Mouse (Mus musculus): Measurements from ENCODE around the gene Serpinf2.

Gene Serpinf2

GRCm38 (mm10) chr11:75460103-75460843 is 20.9 kb upstream of the Serpinf2 start:
- in situ Hi-C loops (cut with MboI; ENCODE audit: unreplicated experiment in 2 of 2) = no loop called here

DNA sequence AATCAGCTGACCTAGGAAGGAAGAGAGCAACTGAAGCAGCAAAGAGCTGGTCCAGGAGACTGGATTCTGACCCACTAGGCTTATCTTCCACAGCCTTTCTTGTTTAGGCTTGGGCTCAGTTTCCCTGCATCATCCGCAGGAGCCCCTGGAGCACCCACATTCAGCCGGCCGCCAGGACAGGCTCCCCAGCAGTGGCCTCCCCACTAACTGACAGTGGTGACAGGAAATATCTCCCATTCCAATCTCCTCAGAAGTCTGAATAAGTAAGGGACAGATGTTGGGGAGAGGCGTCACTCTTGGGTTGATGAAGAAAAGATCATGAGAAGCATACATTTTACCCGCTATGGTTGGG is 20.3 kb upstream of the Serpinf2 start:
- in situ Hi-C loops (cut with MboI; ENCODE audit: unreplicated experiment in 2 of 2) = loop anchor here in 1 of 2 experiments (5.0 kb wide), 3 partner anchors 47 to 113 kb away; no protein-coding TSS in a partner anchor

- in situ Hi-C loops (cut with MboI; ENCODE audit: unreplicated experiment in 2 of 2) = loop anchor here in 1 of 2 experiments (5.0 kb wide), 3 partner anchors 47 to 113 kb away; no protein-coding TSS in a partner anchor
Observed at GRCm38 (mm10) chr11:75459141-75459711, 19.8 kb upstream of the Serpinf2 start.

GRCm38 (mm10) chr11:75458628-75459041 is 19.2 kb upstream of the Serpinf2 start:
- in situ Hi-C loops (cut with MboI; ENCODE audit: unreplicated experiment in 2 of 2) = loop anchor here in 1 of 2 experiments (5.0 kb wide), 3 partner anchors 46 to 114 kb away; no protein-coding TSS in a partner anchor

- in situ Hi-C loops (cut with MboI; ENCODE audit: unreplicated experiment in 2 of 2) = loop anchor here in 1 of 2 experiments (5.0 kb wide), 3 partner anchors 46 to 114 kb away; no protein-coding TSS in a partner anchor
Observed at GRCm38 (mm10) chr11:75458169-75458568, 18.8 kb upstream of the Serpinf2 start.

DNA sequence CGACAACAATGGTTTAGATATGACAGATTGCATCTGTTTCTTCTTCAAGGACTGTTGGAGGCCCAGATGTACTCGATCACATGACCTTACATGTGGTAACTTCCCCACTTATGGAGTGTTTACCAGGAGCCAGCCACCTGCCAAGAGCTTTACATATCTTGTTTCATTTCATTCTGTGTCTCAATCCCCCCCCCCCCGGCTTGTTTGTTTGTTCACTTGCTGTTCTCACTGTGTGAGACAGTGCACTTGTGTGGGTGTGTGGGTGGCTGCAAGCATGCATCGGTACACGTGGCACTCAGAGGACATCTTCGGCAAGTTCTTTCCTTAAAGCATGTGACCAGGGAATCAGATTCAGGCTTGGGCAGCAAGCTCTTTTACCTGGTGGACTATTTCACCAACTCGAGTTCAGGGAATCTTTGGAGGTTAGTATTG is 17.1 kb upstream of the Serpinf2 start:
- in situ Hi-C loops (cut with MboI; ENCODE audit: unreplicated experiment in 2 of 2) = loop anchor here in 1 of 2 experiments (5.0 kb wide), 3 partner anchors 44 to 116 kb away; no protein-coding TSS in a partner anchor

- in situ Hi-C loops (cut with MboI; ENCODE audit: unreplicated experiment in 2 of 2) = loop anchor here in 1 of 2 experiments (5.0 kb wide), 3 partner anchors 44 to 116 kb away; no protein-coding TSS in a partner anchor
Observed at GRCm38 (mm10) chr11:75455971-75456370, 16.6 kb upstream of the Serpinf2 start.

- in situ Hi-C loops (cut with MboI; ENCODE audit: unreplicated experiment in 2 of 2) = loop anchor here in 1 of 2 experiments (5.0 kb wide), 3 partner anchors 43 to 117 kb away; no protein-coding TSS in a partner anchor
Observed at GRCm38 (mm10) chr11:75455041-75455736, 15.8 kb upstream of the Serpinf2 start.

GRCm38 (mm10) chr11:75453991-75454930 is 14.9 kb upstream of the Serpinf2 start, which contains the start of gene Wdr81:
Wdr81 (minus strand) TSS chr11:75454717.
- in situ Hi-C loops (cut with MboI; ENCODE audit: unreplicated experiment in 2 of 2) = loop anchor here (5.0 kb wide), 3 partner anchors 33 to 38 kb away; partner anchors contain the start of gene Prpf8 (in 1 of the 2)

- in situ Hi-C loops (cut with MboI; ENCODE audit: unreplicated experiment in 2 of 2) = loop anchor here (5.0 kb wide), 3 partner anchors 34 to 39 kb away; partner anchors contain the start of gene Prpf8 (in 1 of the 2)
Observed at GRCm38 (mm10) chr11:75452812-75453557, 13.6 kb upstream of the Serpinf2 start.

DNA sequence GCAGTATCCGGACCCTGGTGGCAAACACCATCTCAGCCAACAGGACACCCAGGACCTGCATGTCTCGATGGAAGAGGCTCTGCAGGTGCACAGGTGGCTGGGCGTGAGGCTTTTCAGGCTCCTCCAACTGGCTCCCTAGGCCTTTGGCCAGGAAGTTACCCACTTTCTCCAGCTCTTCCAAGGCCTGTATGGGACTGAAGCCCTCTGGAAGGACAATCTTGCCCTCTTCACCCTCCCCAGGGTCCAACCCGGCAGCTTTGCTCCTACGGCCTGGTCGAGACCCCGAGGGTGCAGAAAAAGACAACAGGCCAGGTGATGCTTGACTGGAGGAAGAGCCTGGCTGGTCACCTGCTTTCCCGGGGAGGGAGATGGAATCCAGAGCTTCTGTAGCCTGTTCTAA is 12.7 kb upstream of the Serpinf2 start:
- in situ Hi-C loops (cut with MboI; ENCODE audit: unreplicated experiment in 2 of 2) = loop anchor here (5.0 kb wide), 3 partner anchors 35 to 40 kb away; partner anchors contain the start of gene Prpf8 (in 1 of the 2)

DNA sequence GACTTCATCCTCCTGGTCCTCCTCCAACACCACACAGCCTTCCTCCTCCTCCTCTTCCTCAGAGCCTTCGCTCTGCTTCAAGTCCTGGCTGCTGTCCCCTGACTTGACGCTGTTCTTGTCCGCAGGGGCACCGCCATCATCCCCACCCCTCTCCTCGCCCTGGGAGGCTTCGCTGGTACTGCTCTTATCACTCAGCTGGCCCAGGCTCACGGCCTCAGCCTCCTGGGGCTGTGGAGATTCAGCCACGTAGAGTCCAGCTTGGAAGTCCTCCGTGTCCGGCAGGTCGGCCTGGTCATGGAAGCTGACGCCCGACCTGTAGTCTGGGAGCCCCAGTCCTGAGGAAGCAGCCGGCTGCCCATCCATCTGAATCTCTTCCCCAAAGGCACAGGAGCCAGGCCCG is 11.5 kb upstream of the Serpinf2 start:
- in situ Hi-C loops (cut with MboI; ENCODE audit: unreplicated experiment in 2 of 2) = loop anchor here (5.0 kb wide), 3 partner anchors 34 to 41 kb away; partner anchors contain the start of gene Prpf8 (in 1 of the 2)

DNA sequence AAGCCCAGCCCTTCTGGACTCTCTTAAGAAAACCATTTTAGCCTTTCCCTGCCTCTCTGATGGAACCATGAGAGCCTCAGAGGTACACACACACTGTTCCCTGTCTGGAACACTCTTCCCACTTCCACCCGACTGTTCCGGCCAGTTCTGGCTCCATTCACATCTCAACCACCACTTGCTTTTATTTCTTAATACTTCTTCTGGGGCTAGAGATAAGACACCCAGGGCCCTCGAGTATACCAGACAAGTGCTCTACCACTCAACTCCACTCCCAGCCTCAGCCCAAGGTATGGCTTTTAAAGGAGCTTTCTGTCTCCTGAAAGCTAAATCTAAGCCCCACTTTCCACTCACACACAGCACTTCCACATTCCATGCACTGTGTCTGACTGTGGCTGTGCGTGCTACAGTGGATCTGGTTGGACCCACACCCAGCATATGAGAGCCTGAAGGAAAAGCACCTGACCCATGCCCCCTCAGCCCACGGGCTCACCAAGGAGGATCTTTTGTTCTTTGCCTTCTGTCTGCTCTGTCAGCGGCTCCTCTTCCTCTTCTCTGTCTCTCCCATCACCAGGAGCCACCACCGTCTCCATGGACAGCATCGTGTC is 11.0 kb upstream of the Serpinf2 start:
- in situ Hi-C loops (cut with MboI; ENCODE audit: unreplicated experiment in 2 of 2) = loop anchor here (5.0 kb wide), 3 partner anchors 33 to 42 kb away; partner anchors contain the start of gene Prpf8 (in 1 of the 2)

- in situ Hi-C loops (cut with MboI; ENCODE audit: unreplicated experiment in 2 of 2) = loop anchor here (5.0 kb wide), 3 partner anchors 32 to 43 kb away; partner anchors contain the start of gene Prpf8 (in 1 of the 2)
Observed at GRCm38 (mm10) chr11:75449695-75450094, 10.3 kb upstream of the Serpinf2 start.

GRCm38 (mm10) chr11:75448575-75448974 is 9.2 kb upstream of the Serpinf2 start:
- in situ Hi-C loops (cut with MboI; ENCODE audit: unreplicated experiment in 2 of 2) = no loop called here

- in situ Hi-C loops (cut with MboI; ENCODE audit: unreplicated experiment in 2 of 2) = no loop called here
Observed at GRCm38 (mm10) chr11:75443711-75444110, 4.3 kb upstream of the Serpinf2 start.

DNA sequence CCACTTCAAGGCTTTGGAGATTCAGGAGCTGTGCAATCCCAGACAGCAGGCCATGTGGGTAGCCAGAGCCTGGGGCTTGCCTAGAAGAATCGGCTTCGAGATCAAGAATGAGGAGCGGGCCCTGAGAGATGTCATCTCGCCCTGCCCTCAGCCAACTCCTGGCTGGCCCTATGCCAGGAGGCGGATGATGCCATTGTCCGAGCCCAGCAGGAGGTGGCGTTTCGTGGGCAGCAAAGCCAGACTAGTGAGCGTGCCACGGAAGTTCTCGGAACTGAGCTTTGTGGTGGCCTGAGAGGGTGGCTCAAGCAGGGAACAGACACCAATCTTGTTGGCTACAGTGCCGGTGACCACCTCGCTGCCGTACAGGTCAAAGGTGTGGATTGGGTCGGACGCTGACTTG is 2.2 kb upstream of the Serpinf2 start:
- in situ Hi-C loops (cut with MboI; ENCODE audit: unreplicated experiment in 2 of 2) = no loop called here

GRCm38 (mm10) chr11:75441034-75441433 is 1.6 kb upstream of the Serpinf2 start:
- in situ Hi-C loops (cut with MboI; ENCODE audit: unreplicated experiment in 2 of 2) = no loop called here
